Mouse (Mus musculus) lung, embryonic 15.5 days (tissue): ENCODE measurements around the gene Sdhb. TPM values are rescaled to one million over a fixed set of nuclear protein-coding genes. Genes with fewer than 3 reads are reported as not detected.

Source experiments
- ATAC-seq: fragments of 200-750 bp; cut with Nextera tagmentation; 2 replicates; pipeline ENCODE4 v1.8.0; 2017; ENCODE audit warnings: moderate number of reproducible peaks, borderline replicate concordance; ENCODE audit not compliant: low FRiP score, low TSS enrichment; ENCODE audit errors: extremely low read depth
- H3K27ac ChIP-seq: fragments of 300-500 bp; sonication (generic); 2 replicates; pipeline ENCODE4 v1.5.1; 2015; ENCODE audit warnings: moderate library complexity, mild to moderate bottlenecking, inconsistent platforms
- H3K27me3 ChIP-seq: fragments of 300-500 bp; sonication (generic); 2 replicates; pipeline ENCODE4 v1.6.1; 2015; ENCODE audit warnings: inconsistent platforms
- H3K36me3 ChIP-seq: fragments of 300-500 bp; sonication (generic); 2 replicates; pipeline ENCODE4 v1.6.1; 2015; ENCODE audit warnings: inconsistent platforms
- H3K4me1 ChIP-seq: fragments of 300-500 bp; sonication (generic); 2 replicates; pipeline ENCODE4 v1.6.1; 2015; ENCODE audit warnings: inconsistent platforms
- H3K4me2 ChIP-seq: fragments of 300-500 bp; sonication (generic); 2 replicates; pipeline ENCODE4 v1.6.1; 2015; ENCODE audit warnings: inconsistent platforms, mild to moderate bottlenecking, moderate library complexity
- H3K4me3 ChIP-seq: fragments of 300-500 bp; sonication (generic); 2 replicates; pipeline ENCODE4 v1.5.1; 2015; ENCODE audit warnings: mild to moderate bottlenecking, inconsistent platforms
- H3K9ac ChIP-seq: fragments of 300-500 bp; sonication (generic); 2 replicates; pipeline ENCODE4 v1.6.1; 2015; ENCODE audit warnings: inconsistent platforms
- H3K9me3 ChIP-seq: fragments of 300-500 bp; sonication (generic); 2 replicates; pipeline ENCODE4 v1.6.1; 2016; ENCODE audit warnings: inconsistent platforms
- WGBS: fragments of 180-500 bp; shearing (Covaris S2); methylation state at CpG from one replicate; pipeline ENCODE4 v1.1.7; 2015; 5-methylcytosine and 5-hydroxymethylcytosine counted together
- polyA plus RNA-seq: library from polyadenylated mRNA; unstranded; fragments of >200 nt; fragmentation: Nextera tagmentation; extraction: Ambion mirVana; gene quantifications from 2 replicates; pipeline ENCODE4 v1.2.1, GENCODE M21; 2015

Sdhb gene
- polyA plus RNA-seq, 1 experiment from 2014 or later: 370 TPM

DNA sequence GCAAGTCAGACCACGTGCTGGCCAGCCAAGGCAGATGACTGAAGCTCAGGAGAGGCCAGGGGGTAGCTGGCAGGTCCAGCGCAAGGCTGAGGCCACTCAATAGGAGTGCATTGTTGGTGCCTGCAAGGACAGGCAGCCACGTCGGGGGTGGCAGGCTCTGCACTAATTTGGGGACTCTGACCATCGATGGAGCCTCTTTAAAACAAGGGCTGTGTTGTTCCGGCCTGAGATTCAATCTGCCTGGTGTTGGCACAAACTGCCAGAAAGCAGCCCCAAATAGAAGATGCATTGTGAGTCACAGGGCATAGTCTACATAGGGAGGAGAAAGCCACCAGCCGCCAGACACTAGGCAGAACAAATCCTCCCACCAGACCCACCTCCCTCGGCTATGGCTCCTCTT, 31.3 kb upstream of the Sdhb start:
- H3K27me3 ChIP-seq: no peaks in the 10 kb centered on the region
- H3K27ac ChIP-seq: no peak overlapping the region
- ATAC-seq: no peak
- H3K36me3 ChIP-seq: no peaks in the 10 kb centered on the region
- no peak overlapping the region for H3K4me2 ChIP-seq
- H3K4me1 ChIP-seq: no peaks in the 10 kb centered on the region; the same call in 1 of the 2 replicates
- 65% methylated on average over 8 of the region's 8 CpGs for WGBS
- H3K4me3 ChIP-seq: no peak overlapping the region
- H3K9ac ChIP-seq: no peak overlapping the region
- no peaks in the 10 kb centered on the region for H3K9me3 ChIP-seq

GRCm38 (mm10) chr4:140930900-140931470, 30.0 kb upstream of the Sdhb start:
- no peaks in the 10 kb centered on the region for H3K36me3 ChIP-seq
- no peak overlapping the region for H3K27ac ChIP-seq
- H3K9ac ChIP-seq: no peak overlapping the region
- no peaks in the 10 kb centered on the region for H3K9me3 ChIP-seq
- H3K4me3 ChIP-seq: no peak overlapping the region
- 48% methylated on average over 10 of the region's 10 CpGs for WGBS
- H3K27me3 ChIP-seq: no peaks in the 10 kb centered on the region
- no peaks in the 10 kb centered on the region; the same call in 1 of the 2 replicates for H3K4me1 ChIP-seq
- H3K4me2 ChIP-seq: no peak overlapping the region
- no peak for ATAC-seq

GRCm38 (mm10) chr4:140935643-140936042, 25.4 kb upstream of the Sdhb start:
- 78% methylated on average over 9 of the region's 9 CpGs for WGBS
- ATAC-seq: no peak
- no peaks in the 10 kb centered on the region for H3K36me3 ChIP-seq

GRCm38 (mm10) chr4:140944356-140944755, 16.6 kb upstream of the Sdhb start:
- Histone ChIP-seq H3K27ac (no peak overlapping the region), H3K4me1 (peaks cover 19% of the 10 kb centered on the region), H3K9ac (no peak overlapping the region), H3K27me3 (no peaks in the 10 kb centered on the region), H3K9me3 (no peaks in the 10 kb centered on the region), H3K4me3 (no peak overlapping the region), H3K4me2 (no peak overlapping the region), H3K36me3 (no peaks in the 10 kb centered on the region)
- WGBS: 87% methylated on average over 12 of the region's 12 CpGs
- ATAC-seq: no peak

More at GRCm38 (mm10) chr4:140935643-140936042, 25.4 kb upstream of the Sdhb start:
- Histone ChIP-seq H3K4me2 (no peak overlapping the region), H3K27me3 (no peaks in the 10 kb centered on the region), H3K4me1 (no peaks in the 10 kb centered on the region), H3K27ac (no peak overlapping the region), H3K9me3 (no peaks in the 10 kb centered on the region), H3K4me3 (no peak overlapping the region), H3K9ac (no peak overlapping the region)

GRCm38 (mm10) chr4:140944961-140945442, 16.0 kb upstream of the Sdhb start:
- WGBS: 69% methylated on average over 5 of the region's 5 CpGs
- 0 out of 2 replicates have a peak, but pooled peaks have one; percentile 23 for ATAC-seq
- Histone ChIP-seq H3K36me3 (no peaks in the 10 kb centered on the region), H3K4me2 (no peak overlapping the region), H3K27ac (no peak overlapping the region), H3K4me1 (peaks cover 19% of the 10 kb centered on the region), H3K27me3 (no peaks in the 10 kb centered on the region), H3K9me3 (no peaks in the 10 kb centered on the region), H3K4me3 (no peak overlapping the region), H3K9ac (no peak overlapping the region)

- Histone ChIP-seq H3K36me3 (no peaks in the 10 kb centered on the region), H3K27ac (no peak overlapping the region), H3K27me3 (no peaks in the 10 kb centered on the region), H3K4me2 (no peak overlapping the region), H3K9me3 (no peaks in the 10 kb centered on the region), H3K9ac (no peak overlapping the region), H3K4me1 (peaks cover 19% of the 10 kb centered on the region), H3K4me3 (no peak overlapping the region)
- ATAC-seq: no peak
- 81% methylated on average over 4 of the region's 4 CpGs for WGBS
Measured at GRCm38 (mm10) chr4:140945571-140945970, 15.4 kb upstream of the Sdhb start.

GRCm38 (mm10) chr4:140946048-140946447, 15.0 kb upstream of the Sdhb start:
- Histone ChIP-seq H3K4me1 (peaks cover 19% of the 10 kb centered on the region), H3K4me3 (no peak overlapping the region), H3K9ac (no peak overlapping the region), H3K4me2 (no peak overlapping the region), H3K9me3 (no peaks in the 10 kb centered on the region), H3K27me3 (no peaks in the 10 kb centered on the region), H3K36me3 (no peaks in the 10 kb centered on the region), H3K27ac (no peak overlapping the region)
- ATAC-seq: no peak
- 33% methylated on average over 4 of the region's 4 CpGs for WGBS

GRCm38 (mm10) chr4:140946580-140947205, 14.3 kb upstream of the Sdhb start:
- Histone ChIP-seq H3K4me1 (peaks cover 19% of the 10 kb centered on the region), H3K4me2 (no peak overlapping the region), H3K27me3 (no peaks in the 10 kb centered on the region), H3K9ac (no peak overlapping the region), H3K9me3 (no peaks in the 10 kb centered on the region), H3K36me3 (no peaks in the 10 kb centered on the region), H3K4me3 (no peak overlapping the region), H3K27ac (no peak overlapping the region)
- ATAC-seq: no peak
- WGBS: 56% methylated on average over 14 of the region's 14 CpGs

DNA sequence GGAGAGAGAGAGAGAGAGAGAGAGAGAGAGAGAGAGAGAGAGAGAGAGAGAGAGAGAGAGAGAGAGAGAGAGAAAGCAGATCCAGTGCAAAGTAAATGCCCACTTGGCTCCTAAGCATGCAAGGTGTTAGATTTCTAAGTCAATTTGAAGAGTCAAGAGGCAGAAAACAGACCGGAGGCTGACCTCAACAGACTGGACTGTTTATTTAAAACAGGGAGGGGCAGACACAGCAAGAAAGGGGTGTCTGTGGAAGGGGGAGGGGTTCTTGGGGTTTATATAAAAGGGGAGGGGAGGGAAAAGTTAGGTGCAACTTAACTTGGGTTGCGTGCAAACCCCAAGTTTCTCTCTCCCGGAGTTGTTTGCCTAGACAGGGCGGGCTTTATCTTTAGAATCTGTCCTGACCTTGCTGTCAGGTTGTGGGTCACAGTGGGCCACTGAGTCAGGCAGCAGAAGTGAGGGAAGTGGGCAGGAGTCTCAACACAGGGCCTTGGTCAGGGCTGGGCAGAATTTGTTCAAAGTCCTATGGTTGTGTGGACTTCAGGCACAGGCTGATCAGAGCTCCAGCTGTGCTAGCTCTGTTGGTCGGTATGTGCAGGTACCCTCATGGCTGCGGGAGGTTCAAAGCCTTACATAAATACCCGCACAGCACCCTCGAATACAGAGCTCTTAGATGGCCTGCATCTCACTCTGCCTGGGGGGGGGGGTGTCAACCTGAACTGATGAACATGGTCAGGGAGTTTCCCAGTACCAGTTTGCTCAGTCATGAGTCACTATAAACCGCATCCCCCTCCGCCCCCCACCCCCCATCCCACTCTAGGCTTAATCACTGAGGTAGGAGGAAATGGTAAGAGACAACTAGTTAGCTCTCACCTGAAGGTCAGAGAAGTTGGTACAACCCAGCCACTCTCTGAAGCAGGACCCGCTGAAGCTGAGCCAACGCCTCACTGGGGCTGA, 13.2 kb upstream of the Sdhb start:
- H3K4me1 ChIP-seq: peaks cover 19% of the 10 kb centered on the region
- WGBS: 52% methylated on average over 12 of the region's 12 CpGs
- no peak for ATAC-seq

DNA sequence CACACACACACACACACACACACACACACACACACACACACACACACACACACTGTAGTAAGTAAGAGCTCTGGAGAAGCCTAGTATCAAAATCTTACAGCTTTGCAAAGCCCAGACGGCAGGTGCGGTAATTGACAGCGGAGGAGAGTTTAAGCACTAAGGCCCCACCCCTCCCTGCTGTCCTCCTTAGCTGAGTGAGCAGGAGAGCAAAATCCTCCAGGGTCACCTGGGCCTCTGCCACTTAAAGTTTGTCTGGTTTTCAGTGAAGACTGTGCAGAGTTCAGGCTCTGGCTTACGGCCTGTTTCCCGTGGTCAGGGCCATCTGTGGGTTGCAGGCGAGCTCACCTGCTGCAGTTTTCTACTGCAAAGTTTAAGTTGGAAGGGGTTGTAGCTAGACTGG, 12.5 kb upstream of the Sdhb start:
- Histone ChIP-seq H3K4me2 (no peak overlapping the region), H3K9me3 (no peaks in the 10 kb centered on the region), H3K4me3 (no peak overlapping the region), H3K9ac (no peak overlapping the region), H3K27me3 (no peaks in the 10 kb centered on the region), H3K27ac (no peak overlapping the region), H3K4me1 (peaks cover 19% of the 10 kb centered on the region), H3K36me3 (no peaks in the 10 kb centered on the region)
- WGBS: 78% methylated on average over 6 of the region's 6 CpGs
- ATAC-seq: no peak

More for the DNA sequence above, 13.2 kb upstream of the Sdhb start:
- H3K9me3 ChIP-seq: no peaks in the 10 kb centered on the region
- no peaks in the 10 kb centered on the region for H3K36me3 ChIP-seq
- no peak overlapping the region for H3K4me2 ChIP-seq
- H3K27ac ChIP-seq: no peak overlapping the region
- no peak overlapping the region for H3K9ac ChIP-seq
- no peaks in the 10 kb centered on the region for H3K27me3 ChIP-seq
- H3K4me3 ChIP-seq: no peak overlapping the region

GRCm38 (mm10) chr4:140949052-140949451, 12.0 kb upstream of the Sdhb start:
- no peak overlapping the region for H3K4me2 ChIP-seq
- 67% methylated on average over 8 of the region's 8 CpGs for WGBS
- H3K9me3 ChIP-seq: no peaks in the 10 kb centered on the region

GRCm38 (mm10) chr4:140949616-140950015, 11.4 kb upstream of the Sdhb start:
- Histone ChIP-seq H3K27me3 (no peaks in the 10 kb centered on the region), H3K9ac (no peak overlapping the region), H3K4me3 (no peak overlapping the region), H3K4me1 (peaks cover 19% of the 10 kb centered on the region), H3K36me3 (no peaks in the 10 kb centered on the region), H3K9me3 (no peaks in the 10 kb centered on the region), H3K27ac (no peak overlapping the region), H3K4me2 (no peak overlapping the region)
- ATAC-seq: no peak
- 76% methylated on average over 16 of the region's 16 CpGs for WGBS

More at GRCm38 (mm10) chr4:140949052-140949451, 12.0 kb upstream of the Sdhb start:
- peaks cover 19% of the 10 kb centered on the region for H3K4me1 ChIP-seq
- H3K36me3 ChIP-seq: no peaks in the 10 kb centered on the region
- H3K27me3 ChIP-seq: no peaks in the 10 kb centered on the region
- no peak overlapping the region for H3K9ac ChIP-seq
- no peak overlapping the region for H3K4me3 ChIP-seq
- no peak for ATAC-seq
- H3K27ac ChIP-seq: no peak overlapping the region
